Mouse (Mus musculus): ENCODE measurements around the gene Cartpt.

GRCm38 (mm10) chr13:99849597-99849996 lies 51.3 kb downstream of the Cartpt start:
- TF ChIP-seq CTCF (IDR thresholded peaks at IDR 0.05; ENCODE audit: extremely low read depth, insufficient read length, insufficient replicate concordance, low read depth, low read length): no peak
- TF ChIP-seq POLR2A (IDR thresholded peaks at IDR 0.05; ENCODE audit: low read depth, low read length): no peak
